Mouse (Mus musculus) CH12F3 (cell line): Measurements from ENCODE around the gene Asf1b.
"Not testable (repeated sequence)": the region's sequence is repeated elsewhere in the genome, so short reads cannot be mapped to it uniquely, and the experiment has no call there.

Experiments
- in situ Hi-C: fragments of 300-500 bp; cut with MboI; formaldehyde crosslinking; loops from 2 replicates; pipeline ENCODE4 v1.14.3; 2020; ENCODE audit warnings: low sequenced_read_pairs

Gene Asf1b

GRCm38 (mm10) chr8:83994030-83994429 lies 38.7 kb downstream of the Asf1b start:
- in situ Hi-C loops, result no loop called here

GRCm38 (mm10) chr8:83995973-83996372 lies 40.7 kb downstream of the Asf1b start:
- in situ Hi-C loops, result no loop called here

DNA sequence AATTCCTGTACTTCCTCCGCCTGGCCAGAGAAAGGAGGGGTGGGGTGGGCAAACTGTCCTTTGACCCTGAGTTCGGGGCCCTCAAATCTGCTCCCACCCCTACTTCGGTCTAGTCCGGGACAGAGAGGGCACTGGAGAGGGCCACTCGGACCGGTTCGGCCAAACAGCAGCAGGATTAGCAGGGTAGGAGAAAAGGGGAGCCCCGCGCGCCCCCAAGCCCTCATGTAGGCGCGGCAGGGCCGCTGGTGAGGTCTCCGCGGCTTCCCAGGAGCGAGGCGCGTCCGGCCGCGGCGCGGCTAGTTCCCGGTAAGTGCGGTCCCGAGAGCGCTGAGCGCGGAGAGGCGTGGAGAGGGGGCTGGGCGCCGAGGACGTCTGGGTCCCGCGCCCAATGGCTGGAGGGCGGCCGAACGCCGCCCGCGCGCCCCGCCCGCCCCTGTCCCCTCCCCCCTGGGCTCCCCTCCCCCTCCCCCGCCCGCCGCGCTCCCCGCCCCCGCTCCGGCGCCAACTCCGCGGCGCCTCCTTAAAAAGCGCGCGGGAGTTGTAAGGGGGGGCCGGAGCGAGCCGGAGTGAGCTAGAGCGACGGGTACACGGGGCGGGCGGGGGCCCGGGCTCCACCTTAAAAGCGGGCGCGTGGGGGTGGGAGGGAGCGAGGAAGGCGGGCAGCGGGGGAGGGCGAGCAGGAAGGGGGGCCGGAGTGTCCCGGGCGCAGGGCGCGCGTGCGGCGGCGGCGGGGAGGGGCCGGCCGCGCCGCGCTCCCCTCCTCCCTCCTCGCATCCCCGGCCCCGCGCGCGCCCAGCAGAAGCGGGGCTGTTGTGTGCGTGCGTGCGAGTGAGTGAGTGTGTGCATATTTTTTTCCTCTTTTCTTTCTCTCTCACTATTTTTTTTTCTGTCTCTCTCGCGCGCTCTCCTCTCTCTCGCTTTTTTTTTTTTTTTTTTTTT lies 41.5 kb downstream of the Asf1b start:
- in situ Hi-C loops, result no loop called here

DNA sequence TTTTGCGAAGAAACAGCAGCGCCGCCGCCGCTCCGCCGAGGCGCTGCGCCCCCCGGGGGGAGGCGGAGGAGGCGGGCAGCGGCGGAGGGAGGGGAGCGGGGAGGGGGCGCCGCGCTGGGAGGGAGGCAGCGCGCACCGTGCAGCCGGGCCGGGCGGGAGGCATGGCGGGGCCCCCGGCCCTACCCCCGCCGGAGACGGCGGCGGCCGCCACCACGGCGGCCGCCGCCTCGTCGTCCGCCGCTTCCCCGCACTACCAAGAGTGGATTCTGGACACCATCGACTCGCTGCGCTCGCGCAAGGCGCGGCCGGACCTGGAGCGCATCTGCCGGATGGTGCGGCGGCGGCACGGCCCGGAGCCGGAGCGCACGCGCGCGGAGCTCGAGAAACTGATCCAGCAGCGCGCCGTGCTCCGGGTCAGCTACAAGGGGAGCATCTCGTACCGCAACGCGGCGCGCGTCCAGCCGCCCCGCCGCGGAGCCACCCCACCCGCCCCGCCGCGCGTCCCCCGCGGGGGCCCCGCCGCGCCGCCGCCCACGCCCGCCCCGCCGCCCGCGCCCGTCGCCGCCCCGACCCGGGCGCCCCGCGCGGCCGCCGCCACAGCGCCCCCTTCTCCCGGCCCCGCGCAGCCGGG lies 42.3 kb downstream of the Asf1b start, which contains the start of gene Samd1:
Gene Samd1, plus strand, starts transcription at position 162 of the 631 bp plus-strand sequence.
- in situ Hi-C loops, result no loop called here

DNA sequence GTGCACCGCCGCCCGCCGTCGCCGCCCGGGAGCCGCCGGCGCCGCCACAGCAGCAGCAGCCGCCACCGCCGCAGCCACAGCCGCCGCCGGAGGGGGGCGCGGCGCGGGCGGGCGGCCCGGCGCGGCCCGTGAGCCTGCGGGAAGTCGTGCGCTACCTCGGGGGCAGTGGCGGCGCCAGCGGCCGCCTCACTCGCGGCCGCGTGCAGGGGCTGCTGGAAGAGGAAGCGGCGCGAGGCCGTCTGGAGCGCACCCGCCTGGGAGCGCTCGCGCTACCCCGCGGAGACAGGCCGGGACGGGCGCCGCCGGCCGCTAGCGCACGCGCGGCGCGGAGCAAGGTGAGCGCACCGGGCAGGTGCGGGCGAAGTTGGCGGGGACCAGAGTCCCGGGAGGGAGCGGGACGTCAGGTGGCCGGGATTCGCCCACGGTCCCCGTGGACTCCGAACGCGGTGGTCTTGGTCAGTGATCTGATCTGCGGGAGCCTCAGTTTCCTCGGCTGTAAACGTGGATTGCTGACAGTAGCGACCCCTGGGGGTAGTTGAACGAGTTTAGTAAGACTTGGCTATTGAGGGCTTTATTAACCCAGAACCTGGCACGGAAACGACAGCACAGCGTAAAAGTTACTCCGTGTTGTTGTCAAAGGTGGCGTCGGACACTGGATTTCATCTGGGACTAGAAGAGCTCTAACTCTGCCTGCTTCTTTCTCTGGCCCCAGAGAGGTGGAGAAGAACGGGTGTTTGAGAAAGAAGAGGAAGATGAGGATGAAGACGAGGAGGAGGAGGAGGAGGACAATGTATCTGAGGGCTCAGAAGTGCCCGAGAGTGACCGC lies 43.1 kb downstream of the Asf1b start:
- in situ Hi-C loops, result no loop called here

DNA sequence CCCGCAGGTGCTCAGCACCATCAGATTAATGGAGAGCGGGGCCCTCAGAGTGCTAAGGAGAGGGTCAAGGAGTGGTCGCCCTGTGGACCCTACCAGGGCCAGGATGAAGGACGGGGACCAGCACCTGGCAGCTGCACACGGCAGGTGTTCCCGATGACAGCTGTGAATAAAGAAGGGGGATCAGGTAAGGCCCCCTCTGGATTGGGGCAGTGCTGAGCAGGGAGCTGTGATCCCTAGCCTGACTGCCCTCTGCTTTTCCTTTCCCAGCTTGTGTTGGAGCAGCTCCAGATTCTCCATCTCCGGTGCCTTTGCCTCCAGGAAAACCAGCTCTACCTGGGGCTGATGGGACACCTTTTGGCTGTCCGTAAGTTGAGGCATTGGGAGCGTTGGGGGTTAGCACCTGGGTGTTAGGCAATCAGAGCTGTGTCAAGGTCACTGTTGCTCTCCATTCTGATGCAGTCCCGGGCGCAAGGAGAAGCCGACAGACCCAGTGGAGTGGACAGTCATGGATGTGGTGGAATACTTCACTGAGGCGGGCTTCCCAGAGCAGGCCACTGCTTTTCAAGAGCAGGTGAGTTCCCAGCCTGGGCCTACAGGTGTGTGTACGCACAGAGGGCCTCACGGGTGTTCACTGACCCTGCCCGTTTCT lies 43.9 kb downstream of the Asf1b start:
- in situ Hi-C loops, result no loop called here

DNA sequence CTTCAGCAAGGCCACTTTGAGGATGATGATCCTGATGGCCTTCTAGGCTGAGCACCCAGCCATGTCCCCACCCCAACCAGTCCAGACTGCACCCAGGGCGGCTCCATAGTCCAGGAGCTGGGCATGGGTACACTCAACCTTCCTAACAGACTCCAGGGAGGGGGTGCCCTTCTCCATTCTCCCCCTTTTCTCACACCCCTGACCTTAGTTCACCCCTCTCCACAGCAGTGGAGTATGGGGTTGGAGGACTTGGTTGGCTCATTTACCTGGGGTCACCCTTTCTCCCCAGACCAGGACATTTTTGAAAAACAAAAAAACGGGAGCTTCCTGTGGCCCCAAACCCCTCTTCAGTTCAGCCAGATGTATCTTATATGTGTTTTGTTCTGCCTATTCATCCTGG lies 44.5 kb downstream of the Asf1b start:
- in situ Hi-C loops, result no loop called here

GRCm38 (mm10) chr8:84001281-84002000 lies 46.1 kb downstream of the Asf1b start, which contains the start of gene 1700067K01Rik:
Gene 1700067K01Rik (plus strand): TSS chr8:84001502.
- in situ Hi-C loops, result no loop called here

- in situ Hi-C loops, result no loop called here
Observed at GRCm38 (mm10) chr8:84002957-84003611, 47.8 kb downstream of the Asf1b start.

DNA sequence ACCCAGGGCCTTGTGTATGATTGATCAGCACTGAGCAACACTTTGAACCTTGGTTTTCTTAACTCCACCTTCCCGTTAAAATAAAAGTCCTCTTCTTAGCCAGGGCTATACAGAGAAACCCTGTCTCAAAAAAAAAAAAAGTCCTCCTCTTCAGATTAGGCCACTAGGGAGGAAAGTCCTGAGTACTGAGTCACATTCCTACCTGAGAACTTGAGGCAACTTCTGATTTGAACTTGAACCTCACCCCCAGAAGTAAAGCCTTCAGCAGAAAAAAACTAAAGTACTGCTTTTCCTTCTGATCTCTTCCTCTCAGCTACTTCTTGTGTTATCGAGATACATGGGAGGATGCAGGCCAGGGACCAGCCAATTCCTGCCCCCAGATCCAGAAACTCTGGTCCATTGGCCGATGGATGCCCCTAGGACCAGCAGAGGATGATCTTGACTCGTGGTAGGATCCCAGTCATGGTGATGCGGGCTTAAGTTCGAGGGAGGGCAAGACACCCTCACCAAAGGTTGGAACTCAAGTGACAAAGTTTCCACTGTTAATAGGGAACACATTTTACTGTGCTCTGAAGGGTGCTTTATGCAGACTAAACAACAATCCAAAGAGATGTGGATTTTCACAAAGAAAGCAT lies 48.4 kb downstream of the Asf1b start:
- in situ Hi-C loops, result no loop called here

GRCm38 (mm10) chr8:84004533-84005201 lies 49.4 kb downstream of the Asf1b start:
- in situ Hi-C loops, result no loop called here

GRCm38 (mm10) chr8:84005502-84005901 lies 50.2 kb downstream of the Asf1b start:
- in situ Hi-C loops, result not testable (repeated sequence)

DNA sequence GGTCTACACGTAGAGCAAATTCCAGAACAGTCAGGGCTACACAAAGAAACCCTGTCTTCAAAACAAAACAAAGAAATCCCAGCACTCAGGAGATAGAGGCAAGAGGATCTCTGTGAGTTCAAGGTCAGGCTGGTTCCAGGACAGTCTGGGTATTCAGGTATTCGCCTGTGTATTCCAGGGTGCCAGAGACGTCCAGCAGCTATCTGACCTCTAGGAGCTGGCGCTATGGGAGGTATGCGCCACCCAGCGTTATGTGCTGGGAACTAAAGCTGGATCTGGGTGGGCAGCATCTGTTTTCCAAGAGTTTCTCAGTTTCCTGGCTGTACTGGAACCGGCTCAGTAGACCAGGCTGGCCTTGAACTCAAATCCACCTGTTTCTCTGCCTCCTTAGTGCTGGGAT lies 53.1 kb downstream of the Asf1b start:
- in situ Hi-C loops, result no loop called here

- in situ Hi-C loops, result no loop called here
Observed at GRCm38 (mm10) chr8:84009876-84010275, 54.6 kb downstream of the Asf1b start.

DNA sequence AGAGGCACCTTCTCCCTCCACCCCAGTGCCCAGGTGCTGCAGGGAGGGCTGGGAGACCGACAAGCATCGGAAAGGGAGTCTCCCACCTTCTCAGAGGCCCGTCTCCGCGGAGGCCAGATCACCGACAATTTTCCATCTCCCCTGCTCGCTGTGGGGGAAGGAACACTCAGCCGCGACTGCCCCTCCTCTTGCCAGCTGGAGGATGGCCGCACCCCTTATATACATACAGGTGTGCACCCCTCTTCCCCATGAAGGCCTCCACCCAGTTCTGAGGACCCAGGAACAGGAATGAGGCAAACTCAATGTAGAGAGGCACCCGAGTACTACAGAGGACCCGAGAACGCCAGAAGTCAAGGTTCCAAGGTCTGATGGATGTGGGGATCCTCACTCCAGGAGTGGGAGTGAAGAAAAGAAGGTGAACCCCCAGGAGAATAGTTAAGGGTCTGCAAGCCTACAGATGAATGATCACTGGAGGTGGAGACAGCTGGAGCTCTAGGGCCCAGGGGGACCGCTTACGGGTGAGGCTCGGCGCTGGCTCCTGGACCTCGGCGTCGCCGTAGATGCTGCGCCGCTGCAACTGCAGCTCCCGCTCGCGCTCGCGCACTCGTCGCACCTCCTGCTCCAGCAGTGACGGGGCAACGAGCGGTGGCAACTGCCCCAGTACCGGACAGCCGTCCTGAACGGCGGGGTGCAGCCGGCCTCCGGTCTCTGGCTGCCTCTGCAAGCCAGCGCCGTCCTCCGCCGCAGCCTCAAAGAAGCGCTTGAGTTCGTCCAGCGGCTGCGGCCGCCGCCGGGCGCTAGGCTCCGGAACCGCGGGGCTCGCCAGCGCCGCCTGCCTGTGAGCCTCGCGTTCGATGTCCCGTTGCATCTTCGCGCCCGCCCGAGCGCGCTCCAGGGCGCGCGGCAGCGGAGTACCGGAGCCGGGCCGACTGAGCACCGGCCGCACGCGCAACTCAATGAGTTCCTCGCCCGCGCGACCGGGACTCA lies 55.6 kb downstream of the Asf1b start:
- in situ Hi-C loops, result no loop called here

DNA sequence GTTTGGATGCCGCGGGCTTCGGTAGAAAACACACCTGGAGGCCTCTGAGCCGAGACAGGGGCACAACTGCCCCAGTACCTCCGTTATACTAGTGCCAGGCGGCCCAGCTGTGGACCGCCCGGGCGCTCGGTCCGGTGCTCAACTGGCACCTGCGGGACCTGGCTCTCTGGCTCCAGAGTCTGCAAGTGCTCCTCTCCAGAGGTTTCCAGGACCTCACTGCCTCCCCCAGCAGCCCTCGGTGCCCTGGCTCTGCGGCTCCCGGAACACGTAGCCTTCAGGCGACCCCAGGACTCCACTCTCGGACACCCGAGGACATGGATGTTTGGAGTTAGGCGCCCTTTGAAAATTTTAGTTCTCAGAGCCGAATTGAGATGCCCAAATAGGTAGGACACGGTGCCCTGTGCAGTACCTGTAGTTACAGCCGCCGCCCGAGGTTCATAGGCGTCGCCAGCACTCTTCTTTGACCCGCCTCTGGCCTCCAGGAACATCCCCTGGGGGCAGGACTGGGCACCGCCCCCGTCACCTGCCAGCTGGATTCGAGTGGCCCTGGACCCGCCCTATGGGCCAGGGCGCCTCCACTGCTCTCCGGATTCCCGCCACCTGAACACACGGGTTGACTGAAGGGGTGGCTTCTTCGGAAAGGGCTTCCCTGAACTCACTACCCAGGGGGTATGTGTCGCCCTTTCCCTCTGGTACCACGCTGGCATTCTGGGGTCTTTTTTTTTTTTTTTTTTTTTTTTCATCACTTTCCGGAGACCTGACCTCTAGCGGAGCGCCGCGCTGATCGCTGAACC lies 56.6 kb downstream of the Asf1b start, which contains the start of gene 2210011C24Rik:
Gene 2210011C24Rik, minus strand, starts transcription at position 467 of the 794 bp plus-strand sequence.
- in situ Hi-C loops, result no loop called here
